In genomic region chr16:58726680-58727476, GRCm38 (mm10) we compare ENCODE assay signal across 10 mouse cellular contexts. TPM values are rescaled to one million over a fixed set of nuclear protein-coding genes. Genes with fewer than 3 reads are reported as not detected.
A peak's percentile ranks its signal among the peaks of the same experiment; 100 is the strongest.
DNase-seq lines count a peak whose midpoint lies in the region; ATAC-seq lines count a peak whose summit lies in the region.
"Had no signal": no experiment of that assay in that cellular context is flagged by ENCODE, and none has a peak within 500 bp of the region (broad histone marks: within the 10 kb centered on the region; RNA-seq: fewer than 3 reads in every experiment).

No protein-coding gene starts in this region.

- peaks cover 7% of the 10 kb centered on the region for H3K4me1 ChIP-seq in intestine, embryonic 14.5 days (replicated peaks; ENCODE audit: control insufficient read depth, insufficient read depth, low read length)
- H3K4me1 ChIP-seq in intestine, embryonic 16.5 days (ENCODE audit: control insufficient read depth, insufficient read depth, low read length), result peaks cover 3% of the 10 kb centered on the region; the same call in 1 of the 2 replicates
- peaks cover 11% of the 10 kb centered on the region for H3K4me1 ChIP-seq in embryonic facial prominence, embryonic 13.5 days
- H3K4me1 ChIP-seq in hindbrain, embryonic 12.5 days, result peaks cover 5% of the 10 kb centered on the region

- H3K36me3 ChIP-seq in intestine, embryonic 14.5 days (ENCODE audit: control insufficient read depth, insufficient read depth, low read length), result peaks cover 21% of the 10 kb centered on the region
- H3K36me3 ChIP-seq in intestine, embryonic 16.5 days (ENCODE audit: control insufficient read depth, insufficient read depth, low read length), result no peaks in the 10 kb centered on the region; the same call in 1 of the 2 replicates
- peaks cover 18% of the 10 kb centered on the region for H3K36me3 ChIP-seq in embryonic facial prominence, embryonic 13.5 days
- peaks cover 21% of the 10 kb centered on the region for H3K36me3 ChIP-seq in hindbrain, embryonic 12.5 days
- H3K36me3 ChIP-seq in macrophage (ENCODE audit: inconsistent target), result peaks cover 16% of the 10 kb centered on the region; the same call in 1 of the 2 replicates

- 73% methylated on average over 11 of the region's 11 CpGs for WGBS in intestine, embryonic 14.5 days
- 74% methylated on average over 11 of the region's 11 CpGs for WGBS in intestine, embryonic 16.5 days
- 71% methylated on average over 11 of the region's 11 CpGs for WGBS in embryonic facial prominence, embryonic 13.5 days
- 83% methylated on average over 11 of the region's 11 CpGs for WGBS in hindbrain, embryonic 12.5 days
- 70% methylated on average over 11 of the region's 11 CpGs for WGBS in macrophage (ENCODE audit: missing documents)

- no peak for ATAC-seq in intestine, embryonic 14.5 days (replicated peaks; ENCODE audit: low FRiP score, low TSS enrichment, low read depth)
- ATAC-seq in intestine, embryonic 16.5 days, result no peak
- no peak for ATAC-seq in embryonic facial prominence, embryonic 13.5 days (ENCODE audit: insufficient number of reproducible peaks, insufficient read depth, low FRiP score, low TSS enrichment, low read depth)
- no peak for ATAC-seq in hindbrain, embryonic 12.5 days (ENCODE audit: low FRiP score)
- no peak for ATAC-seq in frontal cortex, adult (ENCODE audit: low TSS enrichment)

- H3K4me3 ChIP-seq in intestine, embryonic 14.5 days (ENCODE audit: low read depth, low read length), result peak overlapping the region; percentile 74
- no peak overlapping the region for H3K4me3 ChIP-seq in intestine, embryonic 16.5 days (ENCODE audit: low read length)
- peak overlapping the region; percentile 79 for H3K4me3 ChIP-seq in embryonic facial prominence, embryonic 13.5 days
- H3K4me3 ChIP-seq in hindbrain, embryonic 12.5 days, result no peak overlapping the region
- peak overlapping the region; percentile 20; the same call in 1 of the 2 replicates for H3K4me3 ChIP-seq in macrophage (ENCODE audit: inconsistent target)

- no peaks in the 10 kb centered on the region for H3K9me3 ChIP-seq in intestine, embryonic 14.5 days (ENCODE audit: control insufficient read depth, low read length)
- no peaks in the 10 kb centered on the region for H3K9me3 ChIP-seq in intestine, embryonic 16.5 days (ENCODE audit: control insufficient read depth, low read length)
- no peaks in the 10 kb centered on the region for H3K9me3 ChIP-seq in embryonic facial prominence, embryonic 13.5 days
- H3K9me3 ChIP-seq in hindbrain, embryonic 12.5 days (replicated peaks), result no peaks in the 10 kb centered on the region

- no peaks in the 10 kb centered on the region for H3K27me3 ChIP-seq in intestine, embryonic 14.5 days (replicated peaks; ENCODE audit: control insufficient read depth, insufficient read depth, low read length)
- no peaks in the 10 kb centered on the region for H3K27me3 ChIP-seq in intestine, embryonic 16.5 days (replicated peaks; ENCODE audit: control insufficient read depth, insufficient read depth, low read length)
- H3K27me3 ChIP-seq in embryonic facial prominence, embryonic 13.5 days, result no peaks in the 10 kb centered on the region
- no peaks in the 10 kb centered on the region for H3K27me3 ChIP-seq in hindbrain, embryonic 12.5 days

- peak overlapping the region; percentile 58 for H3K4me2 ChIP-seq in intestine, embryonic 14.5 days (ENCODE audit: low read length)
- no peak overlapping the region for H3K4me2 ChIP-seq in intestine, embryonic 16.5 days (ENCODE audit: low read depth, low read length)
- H3K4me2 ChIP-seq in embryonic facial prominence, embryonic 13.5 days, result peak overlapping the region; percentile 61
- peak overlapping the region; percentile 38 for H3K4me2 ChIP-seq in hindbrain, embryonic 12.5 days (replicated peaks)

- no peak for DNase-seq in intestine, embryonic 14.5 days (ENCODE audit: low spot score)
- no peak for DNase-seq in retina, postnatal 1 day
- DNase-seq in lung, postnatal 36 days, result no peak

- H3K79me2 ChIP-seq in macrophage (ENCODE audit: inconsistent target), result peaks cover 14% of the 10 kb centered on the region

- H3K9ac ChIP-seq in intestine, embryonic 14.5 days (ENCODE audit: low read length), result no peak overlapping the region
- H3K9ac ChIP-seq in intestine, embryonic 16.5 days (ENCODE audit: low read depth, low read length), result no peak overlapping the region
- no peak overlapping the region for H3K9ac ChIP-seq in embryonic facial prominence, embryonic 13.5 days
- H3K9ac ChIP-seq in hindbrain, embryonic 12.5 days, result no peak overlapping the region

- no peak overlapping the region for H3K27ac ChIP-seq in intestine, embryonic 14.5 days (ENCODE audit: low read depth)
- H3K27ac ChIP-seq in intestine, embryonic 16.5 days (ENCODE audit: low read length), result no peak overlapping the region
- no peak overlapping the region for H3K27ac ChIP-seq in embryonic facial prominence, embryonic 13.5 days
- H3K27ac ChIP-seq in hindbrain, embryonic 12.5 days, result no peak overlapping the region
- H3K27ac ChIP-seq in macrophage, result no peak overlapping the region

RNA-seq across cellular contexts. Expression of gene Cldnd1, which starts 0.8 kb away (rescaled TPM):
- polyA plus RNA-seq in intestine, embryonic 14.5 days (2014; fragmentation: Nextera tagmentation; extraction: Ambion mirVana), result 108 and 123 TPM in 2 replicates
- polyA plus RNA-seq in intestine, embryonic 16.5 days (2015; fragmentation: Nextera tagmentation; extraction: Ambion mirVana), result 93.7 and 97.5 TPM in 2 replicates
- polyA plus RNA-seq in embryonic facial prominence, embryonic 13.5 days (2015; fragmentation: Nextera tagmentation; extraction: Ambion mirVana), result 134 and 153 TPM in 2 replicates
- 120 and 133 TPM in 2 replicates for polyA plus RNA-seq in hindbrain, embryonic 12.5 days (2016; fragmentation: Nextera tagmentation; extraction: Ambion mirVana)
- total RNA-seq in macrophage (2018; cell fraction: chromatin; rRNA removed), result 10 to 100 TPM; 16.7 to 57.3 (median 27.1) TPM
- 10 to 100 TPM; 21.7 to 44.5 (median 26.5) TPM for total RNA-seq in macrophage (2018; cell fraction: cytosol; rRNA removed)
- 10 to 100 TPM; 21.6 to 63.9 (median 41.6) TPM for total RNA-seq in macrophage (2018; cell fraction: nucleus; rRNA removed)
- polyA plus RNA-seq in macrophage (2018), result 15.5 to 31.0 TPM (median 28.5 TPM) in 3 replicates

RNA-seq across cellular contexts. Expression of gene Gpr15, which starts 8.0 kb away (rescaled TPM):
- polyA plus RNA-seq in intestine, embryonic 14.5 days (2014; fragmentation: Nextera tagmentation; extraction: Ambion mirVana), result 0.12 TPM in 1 of 2 replicates, not detected in the other
- 0.11 and 0.24 TPM in 2 replicates for polyA plus RNA-seq in intestine, embryonic 16.5 days (2015; fragmentation: Nextera tagmentation; extraction: Ambion mirVana)
- polyA plus RNA-seq in embryonic facial prominence, embryonic 13.5 days (2015; fragmentation: Nextera tagmentation; extraction: Ambion mirVana), result 0.21 TPM in 1 of 2 replicates, not detected in the other
- not detected in 2 replicates for polyA plus RNA-seq in hindbrain, embryonic 12.5 days (2016; fragmentation: Nextera tagmentation; extraction: Ambion mirVana)
- total RNA-seq in macrophage (2018; cell fraction: chromatin; rRNA removed), result not detected
- total RNA-seq in macrophage (2018; cell fraction: cytosol; rRNA removed), result under 1 TPM in 9 of 26 experiments, not detected in 17; 0.07 to 0.19 (median 0.11) TPM
- under 1 TPM in 1 of 26 experiments, not detected in 25; 0.43 TPM for total RNA-seq in macrophage (2018; cell fraction: nucleus; rRNA removed)
- polyA plus RNA-seq in macrophage (2018), result not detected in 3 replicates
- polyA plus RNA-seq: Patski had no signal

RNA-seq across cellular contexts. Expression of gene Olfr172, which starts 36.1 kb away (rescaled TPM):
- not detected in 2 replicates for polyA plus RNA-seq in intestine, embryonic 14.5 days (2014; fragmentation: Nextera tagmentation; extraction: Ambion mirVana)
- not detected in 2 replicates for polyA plus RNA-seq in intestine, embryonic 16.5 days (2015; fragmentation: Nextera tagmentation; extraction: Ambion mirVana)
- not detected in 2 replicates for polyA plus RNA-seq in embryonic facial prominence, embryonic 13.5 days (2015; fragmentation: Nextera tagmentation; extraction: Ambion mirVana)
- not detected in 2 replicates for polyA plus RNA-seq in hindbrain, embryonic 12.5 days (2016; fragmentation: Nextera tagmentation; extraction: Ambion mirVana)
- total RNA-seq in macrophage (2018; cell fraction: chromatin; rRNA removed), result not detected
- total RNA-seq in macrophage (2018; cell fraction: cytosol; rRNA removed), result not detected
- not detected for total RNA-seq in macrophage (2018; cell fraction: nucleus; rRNA removed)
- polyA plus RNA-seq in macrophage (2018), result not detected in 3 replicates
- polyA plus RNA-seq: frontal cortex, adult 2 months; Patski had no signal

RNA-seq across cellular contexts. Expression of gene Cpox, which starts 56.8 kb away (rescaled TPM):
- polyA plus RNA-seq in intestine, embryonic 14.5 days (2014; fragmentation: Nextera tagmentation; extraction: Ambion mirVana), result 29.5 and 32.4 TPM in 2 replicates
- 60.6 and 70.3 TPM in 2 replicates for polyA plus RNA-seq in intestine, embryonic 16.5 days (2015; fragmentation: Nextera tagmentation; extraction: Ambion mirVana)
- 21.0 and 28.3 TPM in 2 replicates for polyA plus RNA-seq in embryonic facial prominence, embryonic 13.5 days (2015; fragmentation: Nextera tagmentation; extraction: Ambion mirVana)
- 18.4 and 22.5 TPM in 2 replicates for polyA plus RNA-seq in hindbrain, embryonic 12.5 days (2016; fragmentation: Nextera tagmentation; extraction: Ambion mirVana)
- total RNA-seq in macrophage (2018; cell fraction: chromatin; rRNA removed), result 10 to 100 TPM in 2 of 26 experiments, 1 to 10 TPM in 16, under 1 TPM in 6, not detected in 2; 0.56 to 14.8 (median 2.4) TPM
- 10 to 100 TPM in 5 of 26 experiments, 1 to 10 TPM in 21; 4.8 to 11.3 (median 8.2) TPM for total RNA-seq in macrophage (2018; cell fraction: cytosol; rRNA removed)
- 10 to 100 TPM in 4 of 26 experiments, 1 to 10 TPM in 22; 2.0 to 12.2 (median 5.4) TPM for total RNA-seq in macrophage (2018; cell fraction: nucleus; rRNA removed)
- polyA plus RNA-seq in macrophage (2018), result 8.6 to 10.9 TPM (median 9.6 TPM) in 3 replicates

Comparison
In these comparisons a context has a peak if more than half of its experiments do, and no peak if none do; other contexts are left out.
1. H3K4me3 ChIP-seq: peak in intestine, embryonic 14.5 days (single experiment), embryonic facial prominence, embryonic 13.5 days (single experiment) and macrophage (single experiment); none in intestine, embryonic 16.5 days (single experiment) and hindbrain, embryonic 12.5 days (single experiment).